Mouse (Mus musculus) CH12.LX (cell line): Measurements from ENCODE around the gene Slc35e2.

Experiments
- CHD2 ChIP-seq: IDR thresholded peaks from 2 replicates; pipeline ENCODE4 v1.6.1; 2011; ENCODE audit warnings: low read length, improper control_type of control experiment
- CTCF ChIP-seq, 2 experiments: IDR thresholded peaks in 1 of 2; conservative IDR thresholded peaks in 1 of 2; 2 replicates each; pipeline ENCODE4 v1.5.1; 2011 to 2012; ENCODE audit warnings: low read depth in 2 of 2, low read length in 2 of 2, improper control_type of control experiment in 1 of 2, inconsistent platforms in 1 of 2, mild to moderate bottlenecking in 1 of 2, moderate library complexity in 1 of 2
- E2F4 ChIP-seq: IDR thresholded peaks from 2 replicates; pipeline ENCODE4 v1.6.1; 2011; ENCODE audit warnings: low read depth, low read length, improper control_type of control experiment; ENCODE audit not compliant: insufficient replicate concordance
- HCFC1 ChIP-seq: IDR thresholded peaks from 2 replicates; pipeline ENCODE4 v1.6.1; 2012; ENCODE audit warnings: low read depth, mild to moderate bottlenecking, inconsistent platforms, low read length, improper control_type of control experiment
- KAT2A ChIP-seq: IDR thresholded peaks from 2 replicates; pipeline ENCODE4 v1.6.1; 2012; ENCODE audit warnings: low read length, improper control_type of control experiment, inconsistent platforms; ENCODE audit not compliant: insufficient replicate concordance
- MAFK ChIP-seq: IDR thresholded peaks from 2 replicates; pipeline ENCODE4 v1.6.1; 2011; ENCODE audit warnings: low read length, improper control_type of control experiment; ENCODE audit not compliant: insufficient replicate concordance
- MAX ChIP-seq: IDR thresholded peaks from 2 replicates; pipeline ENCODE4 v1.6.1; 2011; ENCODE audit warnings: low read length, improper control_type of control experiment
- MAZ ChIP-seq: IDR thresholded peaks from 2 replicates; pipeline ENCODE4 v1.6.1; 2012; ENCODE audit warnings: low read depth, mild to moderate bottlenecking, inconsistent platforms, low read length, improper control_type of control experiment, moderate library complexity
- MEF2A ChIP-seq: IDR thresholded peaks from 2 replicates; pipeline ENCODE4 v1.6.1; 2014; ENCODE audit warnings: low read depth, mild to moderate bottlenecking, inconsistent platforms, low read length, improper control_type of control experiment, borderline replicate concordance
- MYC ChIP-seq: IDR thresholded peaks from 2 replicates; pipeline ENCODE4 v1.6.1; 2011; ENCODE audit warnings: low read depth, mild to moderate bottlenecking, improper control_type of control experiment, low read length
- POLR2A ChIP-seq: IDR thresholded peaks from 2 replicates; pipeline ENCODE4 v1.6.1; 2011; ENCODE audit warnings: low read depth, mild to moderate bottlenecking, improper control_type of control experiment, low read length
- TBP ChIP-seq: conservative IDR thresholded peaks from 2 replicates; pipeline ENCODE4 v1.6.1; 2011; ENCODE audit warnings: low read depth, low read length, improper control_type of control experiment
- USF2 ChIP-seq: conservative IDR thresholded peaks from 2 replicates; pipeline ENCODE4 v1.6.1; 2011; ENCODE audit warnings: low read depth, low read length, improper control_type of control experiment
- ZC3H11A ChIP-seq: IDR thresholded peaks from 2 replicates; pipeline ENCODE4 v1.6.1; 2012; ENCODE audit warnings: low read depth, mild to moderate bottlenecking, inconsistent platforms, low read length, improper control_type of control experiment

DNA sequence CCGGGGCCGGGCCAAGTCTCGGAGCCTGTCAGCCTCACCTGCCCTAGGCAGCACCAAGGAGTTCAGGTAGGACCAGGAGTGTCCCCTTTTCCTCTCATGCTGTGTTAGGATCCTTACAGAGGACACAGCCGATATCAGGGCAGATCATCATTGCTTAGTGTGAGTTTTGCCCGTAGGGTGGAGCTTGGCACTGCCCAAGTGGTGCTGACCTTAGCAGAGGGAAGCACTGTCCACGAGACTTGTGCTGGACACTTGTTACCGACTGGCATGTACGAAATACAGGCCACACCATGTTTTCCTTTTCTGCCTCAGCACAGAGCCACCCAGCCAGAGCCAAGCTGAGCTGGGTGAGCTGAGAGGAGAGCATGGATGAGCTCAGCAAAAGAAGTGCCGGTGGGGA, 24.1 kb upstream of the Slc35e2 start:
- no peak for TF ChIP-seq MEF2A
- TF ChIP-seq CTCF (conservative IDR thresholded peaks at IDR 0.05 in 1 of 2, IDR thresholded peaks at IDR 0.05 in 1 of 2; ENCODE audit: low read depth in 2 of 2, low read length in 2 of 2): no peak
- no peak for TF ChIP-seq TBP
- TF ChIP-seq MAZ: no peak
- TF ChIP-seq E2F4: no peak
- TF ChIP-seq MYC: no peak
- no peak for TF ChIP-seq CHD2
- TF ChIP-seq HCFC1: no peak
- no peak for TF ChIP-seq USF2
- TF ChIP-seq KAT2A: no peak
- no peak for TF ChIP-seq ZC3H11A
- TF ChIP-seq MAFK: no peak
- TF ChIP-seq MAX: no peak
- TF ChIP-seq POLR2A: no peak
